Mouse (Mus musculus) spleen, adult 2 months (tissue): ENCODE data around the gene AC161166.1. TPM values are rescaled to one million over a fixed set of nuclear protein-coding genes. Genes with fewer than 3 reads are reported as not detected.

Experiments used
- DNase-seq, 2 experiments: peaks; one replicate each; pipeline versions ENCODE4 v3.0.0 to v3.0.0-alpha.2; 2012 to 2021; ENCODE audit warnings: low spot score in 2 of 2, low read depth in 1 of 2
- H3K27ac ChIP-seq: fragments of 200-500 bp; 2 replicates; pipeline ENCODE4 v1.5.1; 2012; ENCODE audit warnings: low read length, inconsistent platforms; ENCODE audit not compliant: insufficient read depth
- H3K27me3 ChIP-seq: fragments of 200-500 bp; 2 replicates; pipeline ENCODE4 v1.6.1; 2012; ENCODE audit warnings: mild to moderate bottlenecking, moderate library complexity, low read length, inconsistent platforms; ENCODE audit not compliant: control insufficient read depth, insufficient read depth
- H3K36me3 ChIP-seq: fragments of 200-500 bp; 2 replicates; pipeline ENCODE4 v1.6.1; 2012; ENCODE audit warnings: mild to moderate bottlenecking, low read length, inconsistent platforms; ENCODE audit not compliant: control insufficient read depth, insufficient read depth
- H3K4me1 ChIP-seq: fragments of 200-500 bp; 2 replicates; pipeline ENCODE4 v1.6.1; 2011; ENCODE audit warnings: inconsistent platforms; ENCODE audit not compliant: control insufficient read depth, insufficient read depth, insufficient read length
- H3K4me3 ChIP-seq: fragments of 200-500 bp; 2 replicates; pipeline ENCODE4 v1.5.1; 2011; ENCODE audit warnings: mild to moderate bottlenecking, inconsistent platforms; ENCODE audit not compliant: insufficient read depth, insufficient read length; ENCODE audit errors: extremely low read depth
- CTCF ChIP-seq: fragments of 200-500 bp; IDR thresholded peaks from 2 replicates; pipeline ENCODE4 v1.5.1; 2011; ENCODE audit warnings: mild to moderate bottlenecking, inconsistent platforms; ENCODE audit not compliant: insufficient read depth, insufficient read length, insufficient replicate concordance; ENCODE audit errors: extremely low read depth
- POLR2A ChIP-seq: fragments of 200-500 bp; IDR thresholded peaks from 2 replicates; pipeline ENCODE4 v1.6.1; 2011; ENCODE audit warnings: low read depth, low read length, inconsistent platforms
- WGBS: fragments of 180-500 bp; shearing (Covaris S2); methylation state at CpG from one replicate; pipeline ENCODE4 v1.1.7; 2018; 5-methylcytosine and 5-hydroxymethylcytosine counted together
- polyA plus RNA-seq: library from polyadenylated mRNA; depleted of rRNA; stranded (reverse); fragments of >200 nt; gene quantifications from 2 replicates; pipeline ENCODE4 v1.2.3, GENCODE M21; 2012

AC161166.1 gene
- polyA plus RNA-seq, 1 experiment: not detected

DNA sequence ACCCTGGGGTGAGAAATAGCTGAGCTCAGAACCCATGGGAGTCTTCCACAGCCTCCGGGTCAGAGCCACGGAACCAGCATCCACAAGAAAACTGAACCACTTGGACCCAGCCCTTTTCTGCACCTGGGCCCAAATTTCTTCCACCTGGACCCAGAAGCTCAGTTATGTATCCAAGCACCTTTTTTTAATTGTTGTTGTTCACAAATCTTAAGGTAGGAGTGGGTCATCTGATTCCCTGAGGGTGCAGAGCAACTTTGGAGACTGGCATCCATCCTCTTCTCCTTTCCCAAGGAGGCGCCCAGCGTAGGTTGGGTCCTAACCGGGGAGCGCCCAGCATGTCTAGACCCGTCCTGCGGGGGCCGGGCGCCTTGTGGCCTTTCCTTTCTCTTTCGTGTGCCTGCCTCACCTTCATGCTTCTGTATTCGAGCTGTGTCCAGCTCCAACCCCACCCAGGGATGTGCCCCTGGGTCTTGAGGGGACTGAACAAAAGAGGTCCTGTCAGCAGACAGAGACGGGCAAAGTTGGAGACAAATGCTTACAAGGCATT, 33.9 kb upstream of the AC161166.1 start, which contains the start of the genes Pinlyp and Xrcc1:
Pinlyp (minus strand) TSS at position 51 of the 547 bp plus-strand sequence.
Xrcc1 (plus strand) TSS at position 222 of the 547 bp plus-strand sequence.
- peak within 1 kb of the TSS; percentile 94 for H3K4me3 ChIP-seq
- H3K36me3 ChIP-seq: peaks cover 2% of the 10 kb centered on the region; the same call in 1 of the 2 replicates
- TF ChIP-seq POLR2A (no peak), CTCF (no peak)
- peaks cover 8% of the 10 kb centered on the region; the same call in 1 of the 2 replicates for H3K4me1 ChIP-seq
- no peak for DNase-seq
- H3K27me3 ChIP-seq: no peaks in the 10 kb centered on the region
- peak within 1 kb of the TSS; percentile 92 for H3K27ac ChIP-seq
- 46% methylated on average over 13 of the region's 13 CpGs for WGBS

DNA sequence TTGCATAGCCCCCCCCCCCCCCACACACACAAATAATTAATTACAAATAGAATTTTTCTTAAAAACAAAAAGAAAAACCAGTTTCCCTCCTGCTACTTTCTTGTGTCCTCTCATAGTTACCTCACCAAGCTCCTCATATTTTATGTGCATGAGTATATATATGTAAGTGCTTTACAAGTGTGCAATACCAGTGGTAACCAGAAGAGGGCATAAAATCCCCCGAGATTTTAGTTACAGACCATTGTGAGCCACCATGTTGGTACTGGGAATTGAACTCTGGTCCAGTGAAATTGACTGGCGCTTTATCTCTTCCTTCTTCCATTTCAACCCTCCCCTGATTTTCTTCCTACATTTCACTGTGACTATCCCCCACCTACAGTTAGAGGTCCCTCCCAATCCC, 32.3 kb upstream of the AC161166.1 start:
- no peak overlapping the region for H3K27ac ChIP-seq
- no peak for DNase-seq
- H3K27me3 ChIP-seq: no peaks in the 10 kb centered on the region
- peaks cover 8% of the 10 kb centered on the region; the same call in 1 of the 2 replicates for H3K4me1 ChIP-seq
- 77% methylated on average over 2 of the region's 2 CpGs for WGBS
- peaks cover 2% of the 10 kb centered on the region; the same call in 1 of the 2 replicates for H3K36me3 ChIP-seq
- no peak for TF ChIP-seq CTCF
- TF ChIP-seq POLR2A: no peak
- H3K4me3 ChIP-seq: no peak overlapping the region

- TF ChIP-seq POLR2A (no peak), CTCF (no peak)
- no peaks in the 10 kb centered on the region for H3K4me1 ChIP-seq
- H3K36me3 ChIP-seq: peaks cover 5% of the 10 kb centered on the region; the same call in 1 of the 2 replicates
- WGBS: 93% methylated on average over 4 of the region's 4 CpGs
- H3K4me3 ChIP-seq: no peak overlapping the region
- H3K27ac ChIP-seq: no peak overlapping the region
- DNase-seq: no peak
- H3K27me3 ChIP-seq: no peaks in the 10 kb centered on the region
Observed at GRCm38 (mm10) chr7:24539686-24540085, 27.4 kb upstream of the AC161166.1 start.

DNA sequence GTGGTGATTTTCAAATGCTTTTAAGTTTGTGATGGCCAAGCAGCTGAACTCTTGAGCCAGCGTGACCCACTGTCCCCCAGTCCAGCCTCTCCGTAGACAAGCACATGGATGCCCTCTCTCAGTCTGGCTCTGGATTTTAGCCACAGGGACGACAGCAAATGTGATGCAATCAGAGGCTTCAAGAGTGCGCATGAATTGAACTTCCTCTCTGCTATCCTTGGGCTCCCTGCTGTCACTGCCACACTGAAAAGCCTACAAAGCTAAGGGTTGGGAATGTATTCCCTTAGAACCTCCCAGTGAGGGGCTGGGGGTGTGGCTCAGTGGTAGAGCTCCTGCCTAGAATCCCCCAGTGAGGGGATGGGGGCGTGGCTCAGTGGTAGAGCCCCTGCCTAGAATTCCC, 26.4 kb upstream of the AC161166.1 start:
- no peak overlapping the region for H3K4me3 ChIP-seq
- TF ChIP-seq CTCF (no peak), POLR2A (no peak)
- 69% methylated on average over 5 of the region's 5 CpGs for WGBS

DNA sequence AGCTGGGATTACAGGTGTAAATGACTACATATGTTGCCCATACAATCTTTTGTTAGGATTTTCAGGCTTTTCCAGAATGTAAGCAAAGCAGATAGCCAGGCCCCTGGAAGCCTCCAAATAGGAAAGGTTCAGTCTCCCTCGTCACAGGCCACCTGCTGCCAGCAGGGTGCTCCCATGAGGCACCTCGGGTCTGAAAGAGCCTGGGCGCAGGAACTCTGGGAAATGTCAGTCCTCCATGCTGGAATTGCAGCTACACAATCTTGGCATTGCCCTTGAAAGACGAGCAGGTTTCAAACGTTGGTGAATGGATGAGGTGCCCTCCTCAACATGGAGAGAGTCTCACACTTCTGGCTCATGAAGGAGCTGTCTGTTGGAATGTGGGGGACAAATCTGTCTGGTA, 25.9 kb upstream of the AC161166.1 start:
- TF ChIP-seq POLR2A: no peak
- TF ChIP-seq CTCF: no peak
- no peaks in the 10 kb centered on the region for H3K27me3 ChIP-seq
- no peaks in the 10 kb centered on the region for H3K4me1 ChIP-seq
- H3K36me3 ChIP-seq: peaks cover 19% of the 10 kb centered on the region
- H3K27ac ChIP-seq: no peak overlapping the region
- DNase-seq: no peak
- H3K4me3 ChIP-seq: no peak overlapping the region
- WGBS: 64% methylated on average over 5 of the region's 5 CpGs

More for the DNA sequence above, 26.4 kb upstream of the AC161166.1 start:
- H3K27ac ChIP-seq: no peak overlapping the region
- H3K27me3 ChIP-seq: no peaks in the 10 kb centered on the region
- DNase-seq: no peak
- H3K36me3 ChIP-seq: peaks cover 14% of the 10 kb centered on the region
- no peaks in the 10 kb centered on the region for H3K4me1 ChIP-seq

DNA sequence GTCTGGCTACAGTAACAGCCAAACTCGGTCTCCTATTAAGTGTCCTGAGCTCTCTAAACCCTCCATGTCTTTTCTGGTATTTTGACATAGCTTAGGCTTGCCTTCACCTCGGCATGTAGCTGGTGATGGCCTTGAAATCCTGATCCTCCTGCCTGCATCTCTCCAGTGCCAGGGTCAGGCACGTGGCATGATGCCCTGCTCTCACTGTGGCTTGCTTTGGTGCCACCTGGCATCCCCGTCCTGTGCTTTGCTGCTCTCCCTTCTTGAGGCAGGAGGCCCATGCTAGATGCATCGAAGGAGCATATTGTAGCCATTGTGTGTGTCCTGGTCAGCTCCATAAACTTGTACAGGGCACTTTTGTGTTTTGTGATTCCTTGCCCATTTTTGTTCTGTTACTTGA, 25.3 kb upstream of the AC161166.1 start:
- Histone ChIP-seq H3K27ac (no peak overlapping the region), H3K4me3 (no peak overlapping the region), H3K27me3 (no peaks in the 10 kb centered on the region), H3K36me3 (peaks cover 20% of the 10 kb centered on the region), H3K4me1 (no peaks in the 10 kb centered on the region)
- WGBS: 84% methylated on average over 5 of the region's 5 CpGs
- no peak for TF ChIP-seq CTCF
- TF ChIP-seq POLR2A: no peak
- DNase-seq: no peak

- TF ChIP-seq POLR2A (no peak), CTCF (no peak)
- DNase-seq: no peak
- no peak overlapping the region for H3K4me3 ChIP-seq
- H3K4me1 ChIP-seq: no peaks in the 10 kb centered on the region
- H3K27ac ChIP-seq: no peak overlapping the region
- peaks cover 20% of the 10 kb centered on the region for H3K36me3 ChIP-seq
- WGBS: 89% methylated on average over 4 of the region's 4 CpGs
- no peaks in the 10 kb centered on the region for H3K27me3 ChIP-seq
Observed at GRCm38 (mm10) chr7:24537081-24537480, 24.8 kb upstream of the AC161166.1 start.
